Mouse (Mus musculus) left cerebral cortex, postnatal 14 days (tissue): ENCODE data around the gene Agtrap. TPM values are rescaled to one million over a fixed set of nuclear protein-coding genes. Genes with fewer than 3 reads are reported as not detected.
"Not testable (repeated sequence)": the region's sequence is repeated elsewhere in the genome, so short reads cannot be mapped to it uniquely, and the experiment has no call there.

Experiments
- DNase-seq, 2 experiments: peaks; one replicate each; pipeline ENCODE4 v3.0.0; 2021 to 2022; ENCODE audit warnings: low spot score in 2 of 2, mixed read lengths in 1 of 2
- intact Hi-C: fragments of 180-260 bp; cut with DNase I; formaldehyde crosslinking; loops from one replicate; pipeline ENCODE4 v1.15.1; 2025
- total RNA-seq, 2 experiments: library from RNA; stranded (reverse); gene quantifications; 2 replicates each; pipeline ENCODE4 v1.2.3; 2021

Gene Agtrap
- total RNA-seq, 2 experiments from 2014 or later: 5.8 to 8.1 TPM

GRCm38 (mm10) chr4:148056246-148056645 lies 31.6 kb downstream of the Agtrap start:
- no peak for DNase-seq
- intact Hi-C loops: no loop called here

GRCm38 (mm10) chr4:148054961-148055695 lies 32.7 kb downstream of the Agtrap start:
- DNase-seq: no peak
- intact Hi-C loops: no loop called here

- intact Hi-C loops: no loop called here
- DNase-seq: peak; percentile 67 to 82
Observed at GRCm38 (mm10) chr4:148053417-148053920, 34.4 kb downstream of the Agtrap start.

GRCm38 (mm10) chr4:148052976-148053375 lies 34.9 kb downstream of the Agtrap start:
- DNase-seq: no peak
- intact Hi-C loops: no loop called here

- intact Hi-C loops: no loop called here
- DNase-seq: no peak
Observed at GRCm38 (mm10) chr4:148051886-148052285, 35.9 kb downstream of the Agtrap start.

- no peak for DNase-seq
- intact Hi-C loops: no loop called here
Observed at GRCm38 (mm10) chr4:148051046-148051776, 36.6 kb downstream of the Agtrap start.

GRCm38 (mm10) chr4:148050396-148050914 lies 37.4 kb downstream of the Agtrap start:
- DNase-seq, intact Hi-C loops: not testable (repeated sequence)

- intact Hi-C loops: no loop called here
- DNase-seq: no peak
Observed at GRCm38 (mm10) chr4:148046450-148047031, 41.3 kb downstream of the Agtrap start.

GRCm38 (mm10) chr4:148044113-148044512 lies 43.7 kb downstream of the Agtrap start:
- intact Hi-C loops: no loop called here
- no peak for DNase-seq

GRCm38 (mm10) chr4:148043327-148043726 lies 44.5 kb downstream of the Agtrap start:
- intact Hi-C loops: not testable (repeated sequence)

GRCm38 (mm10) chr4:148041611-148042191 lies 46.1 kb downstream of the Agtrap start:
- intact Hi-C loops: no loop called here
- no peak for DNase-seq

More at GRCm38 (mm10) chr4:148043327-148043726, 44.5 kb downstream of the Agtrap start:
- DNase-seq: not testable (repeated sequence)

- intact Hi-C loops: no loop called here
- no peak for DNase-seq
Observed at GRCm38 (mm10) chr4:148040933-148041610, 46.8 kb downstream of the Agtrap start.

GRCm38 (mm10) chr4:148040029-148040830 lies 47.6 kb downstream of the Agtrap start:
- intact Hi-C loops: no loop called here
- no peak for DNase-seq

- DNase-seq: no peak
- intact Hi-C loops: no loop called here
Observed at GRCm38 (mm10) chr4:148039254-148040028, 48.4 kb downstream of the Agtrap start.

GRCm38 (mm10) chr4:148038600-148039253 lies 49.1 kb downstream of the Agtrap start, which contains the start of the genes Clcn6 and Mthfr:
TSS of gene Clcn6 (minus strand) at chr4:148038821.
TSS of gene Mthfr (plus strand) at chr4:148039077.
- intact Hi-C loops: no loop called here
- peak; percentile 100 for DNase-seq

- DNase-seq: no peak
- intact Hi-C loops: no loop called here
Observed at GRCm38 (mm10) chr4:148038079-148038599, 49.7 kb downstream of the Agtrap start.

GRCm38 (mm10) chr4:148035440-148035839 lies 52.4 kb downstream of the Agtrap start:
- DNase-seq: no peak
- intact Hi-C loops: no loop called here
